Comparison of ENCODE assay signal across 13 mouse cellular contexts in genomic region chr5:145222840-145223239, GRCm38 (mm10). TPM values are rescaled to one million over a fixed set of nuclear protein-coding genes. Genes with fewer than 3 reads are reported as not detected.
DNase-seq lines count a peak whose midpoint lies in the region; ATAC-seq and TF ChIP-seq lines count a peak whose summit lies in the region.
"Had no signal": no experiment of that assay in that cellular context is flagged by ENCODE, and none has a peak within 500 bp of the region (broad histone marks: within the 10 kb centered on the region; RNA-seq: fewer than 3 reads in every experiment).

No protein-coding gene starts in this region.

- TF ChIP-seq RAD21 in MEL (IDR thresholded peaks at IDR 0.05; ENCODE audit: low read depth, low read length) = no peak

- 70% methylated on average over 5 of the region's 5 CpGs for WGBS in liver, embryonic 16.5 days (ENCODE audit: insufficient replicate concordance)
- 75% methylated on average over 5 of the region's 5 CpGs for WGBS in heart, embryonic 11.5 days (ENCODE audit: insufficient replicate concordance)

- peak overlapping the region; percentile 98 for H3K27ac ChIP-seq in MEL (ENCODE audit: control insufficient read depth, low read depth, low read length)
- peak overlapping the region; percentile 14; the same call in 1 of the 2 replicates for H3K27ac ChIP-seq in liver, embryonic 16.5 days (ENCODE audit: low read length)
- no peak overlapping the region for H3K27ac ChIP-seq in heart, embryonic 11.5 days (ENCODE audit: low read depth, low read length)
- H3K27ac ChIP-seq: heart, embryonic 10.5 days; hindbrain, embryonic 13.5 days; limb, embryonic 13.5 days; macrophage had no signal

- DNase-seq in adrenal gland, adult 2 months = peak; percentile 78
- no peak for DNase-seq in adrenal gland, adult 18-20 months (ENCODE audit: low spot score in 2 of 2)
- DNase-seq in MEL (ENCODE audit: low read depth, low spot score) = peak; percentile 88
- DNase-seq in lung, adult 18-20 months = no peak
- DNase-seq in testis, postnatal 14 days (ENCODE audit: low spot score) = no peak
- DNase-seq: layer of hippocampus, adult 9-11 months had no signal

- 0 out of 4 replicates have a peak, but pooled peaks of 1 of the 2 experiments have one; percentile 33 for TF ChIP-seq POLR2A in MEL (IDR thresholded peaks at IDR 0.05; ENCODE audit: control insufficient read depth in 1 of 2, insufficient read depth in 1 of 2, low read depth in 1 of 2, low read length in 2 of 2, poor library complexity in 1 of 2)

- H3K4me2 ChIP-seq in liver, embryonic 16.5 days (ENCODE audit: low read depth, low read length) = no peak overlapping the region
- H3K4me2 ChIP-seq in heart, embryonic 11.5 days = no peak overlapping the region
- H3K4me2 ChIP-seq: hindbrain, embryonic 13.5 days; limb, embryonic 13.5 days had no signal

- TF ChIP-seq EP300 in MEL (IDR thresholded peaks at IDR 0.05; ENCODE audit: low read depth in 1 of 2, low read length in 2 of 2) = peak; percentile 76 to 88

- H3K27me3 ChIP-seq in MEL (ENCODE audit: control insufficient read depth in 1 of 2, insufficient read depth in 2 of 2, low read length in 2 of 2) = no peaks in the 10 kb centered on the region
- no peaks in the 10 kb centered on the region for H3K27me3 ChIP-seq in liver, embryonic 16.5 days (ENCODE audit: control insufficient read depth, insufficient read depth, low read depth, low read length)
- H3K27me3 ChIP-seq in heart, embryonic 11.5 days (ENCODE audit: control insufficient read depth, insufficient read depth, low read length) = no peaks in the 10 kb centered on the region
- H3K27me3 ChIP-seq: hindbrain, embryonic 13.5 days; limb, embryonic 13.5 days had no signal

- TF ChIP-seq CTCF in MEL (IDR thresholded peaks at IDR 0.05 in 2 of 3, conservative IDR thresholded peaks at IDR 0.05 in 1 of 3; ENCODE audit: control insufficient read depth in 1 of 3, insufficient read depth in 1 of 3, low read depth in 2 of 3, low read length in 3 of 3, poor library complexity in 1 of 3, severe bottlenecking in 1 of 3) = no peak

- H3K36me3 ChIP-seq in MEL (ENCODE audit: control insufficient read depth in 1 of 2, insufficient read depth in 2 of 2, low read length in 2 of 2) = peaks cover 0 to 3% of the 10 kb centered on the region in 2 experiments; a peak in 3 of 4 replicates
- H3K36me3 ChIP-seq in liver, embryonic 16.5 days (ENCODE audit: control insufficient read depth, insufficient read depth) = peaks cover 20% of the 10 kb centered on the region; the same call in 1 of the 2 replicates
- peaks cover 30% of the 10 kb centered on the region for H3K36me3 ChIP-seq in heart, embryonic 11.5 days (ENCODE audit: control insufficient read depth, insufficient read depth, low read length)

- peak overlapping the region; percentile 64 to 76 for H3K4me3 ChIP-seq in MEL (ENCODE audit: control insufficient read depth in 1 of 2, insufficient read depth in 1 of 2, low read depth in 2 of 2, low read length in 2 of 2)
- no peak overlapping the region for H3K4me3 ChIP-seq in liver, embryonic 16.5 days (ENCODE audit: low read depth, low read length)
- no peak overlapping the region for H3K4me3 ChIP-seq in heart, embryonic 11.5 days (ENCODE audit: low read depth, low read length)
- H3K4me3 ChIP-seq: heart, embryonic 10.5 days; hindbrain, embryonic 13.5 days; limb, embryonic 13.5 days had no signal

- H3K79me2 ChIP-seq in MEL (ENCODE audit: control insufficient read depth, insufficient read depth, low read length, poor library complexity) = no peaks in the 10 kb centered on the region; the same call in 1 of the 2 replicates

- H3K4me1 ChIP-seq in MEL (ENCODE audit: control insufficient read depth in 1 of 2, insufficient read depth in 2 of 2, low read length in 2 of 2) = peaks cover 3 to 14% of the 10 kb centered on the region in 2 experiments; a peak in 2 of 4 replicates
- peaks cover 3% of the 10 kb centered on the region for H3K4me1 ChIP-seq in liver, embryonic 16.5 days (ENCODE audit: control insufficient read depth, low read depth, low read length)
- H3K4me1 ChIP-seq in heart, embryonic 11.5 days (ENCODE audit: control insufficient read depth, insufficient read depth, low read length) = no peaks in the 10 kb centered on the region
- H3K4me1 ChIP-seq: heart, embryonic 10.5 days; hindbrain, embryonic 13.5 days; limb, embryonic 13.5 days had no signal

- peak; percentile 36; the same call in 1 of the 2 replicates for ATAC-seq in common myeloid progenitor, adult 5-6 weeks (replicated peaks; ENCODE audit: low read depth, poor library complexity, severe bottlenecking)
- ATAC-seq in liver, embryonic 16.5 days (ENCODE audit: low read depth) = peak; percentile 76
- ATAC-seq in heart, embryonic 11.5 days (replicated peaks; ENCODE audit: insufficient number of reproducible peaks, low FRiP score, low TSS enrichment) = no peak

- peak overlapping the region; percentile 72 for H3K9ac ChIP-seq in MEL (ENCODE audit: control insufficient read depth, low read depth, low read length, poor library complexity, severe bottlenecking)
- no peak overlapping the region for H3K9ac ChIP-seq in liver, embryonic 16.5 days (ENCODE audit: low read depth, low read length)
- no peak overlapping the region for H3K9ac ChIP-seq in heart, embryonic 11.5 days (ENCODE audit: low read depth, low read length)
- H3K9ac ChIP-seq: hindbrain, embryonic 13.5 days; limb, embryonic 13.5 days had no signal

- H3K9me3 ChIP-seq in MEL (replicated peaks; ENCODE audit: insufficient read depth, low read length) = no peaks in the 10 kb centered on the region
- no peaks in the 10 kb centered on the region for H3K9me3 ChIP-seq in liver, embryonic 16.5 days (replicated peaks; ENCODE audit: control insufficient read depth, low read length)
- H3K9me3 ChIP-seq in heart, embryonic 11.5 days (replicated peaks; ENCODE audit: control insufficient read depth, low read length) = no peaks in the 10 kb centered on the region
- H3K9me3 ChIP-seq: heart, embryonic 10.5 days; hindbrain, embryonic 13.5 days; limb, embryonic 13.5 days had no signal

TF ChIP-seq in MEL, 35 proteins besides CTCF, POLR2A, EP300 and RAD21 (continues in another document):
- TF ChIP-seq TCF12 (IDR thresholded peaks at IDR 0.05; ENCODE audit: low read depth, low read length) = peak; percentile 62; the same call in 1 of the 2 replicates
- TF ChIP-seq TBP (IDR thresholded peaks at IDR 0.05; ENCODE audit: low read depth, low read length) = peak; percentile 15; the same call in 1 of the 2 replicates

RNA-seq across cellular contexts. Expression of gene Zfp655, which starts 8.7 kb away (rescaled TPM):
- 10 to 100 TPM; 47.0 to 56.5 TPM for total RNA-seq in adrenal gland, adult 2 months (2021)
- polyA plus RNA-seq in adrenal gland, adult 2 months (2012; rRNA removed) = 9.8 and 10.9 TPM in 2 replicates
- total RNA-seq in adrenal gland, adult 18-20 months (2021) = 10 to 100 TPM; 46.2 to 59.3 TPM
- 26.9 and 30.3 TPM in 2 replicates for total RNA-seq in MEL (2012; rRNA removed)
- 10 to 100 TPM; 25.2 to 35.3 TPM for polyA plus RNA-seq in MEL (2012; ENCODE audit: insufficient read depth in 1 of 2, insufficient read length in 2 of 2, low read depth in 1 of 2, low replicate concordance in 2 of 2, missing spikeins in 1 of 2)
- total RNA-seq in common myeloid progenitor, adult 5-6 weeks (2017) = 43.1 and 58.1 TPM in 2 replicates
- polyA plus RNA-seq in liver, embryonic 16.5 days (2015; fragmentation: Nextera tagmentation; extraction: Ambion mirVana) = 18.8 and 19.3 TPM in 2 replicates
- 33.2 and 34.1 TPM in 2 replicates for polyA plus RNA-seq in heart, embryonic 11.5 days (2014; fragmentation: Nextera tagmentation; extraction: Ambion mirVana)

RNA-seq across cellular contexts. Expression of gene Zkscan5, which starts 18.5 kb away (rescaled TPM):
- total RNA-seq in adrenal gland, adult 2 months (2021) = 10 to 100 TPM; 11.2 to 13.5 TPM
- 3.2 and 3.6 TPM in 2 replicates for polyA plus RNA-seq in adrenal gland, adult 2 months (2012; rRNA removed)
- 10 to 100 TPM in 1 of 2 experiments, 1 to 10 TPM in 1; 9.2 to 10.6 TPM for total RNA-seq in adrenal gland, adult 18-20 months (2021)
- total RNA-seq in MEL (2012; rRNA removed) = 7.8 and 8.7 TPM in 2 replicates
- 1 to 10 TPM in 1 of 2 experiments, not detected in 1; 9.8 TPM for polyA plus RNA-seq in MEL (2012; ENCODE audit: insufficient read depth in 1 of 2, insufficient read length in 2 of 2, low read depth in 1 of 2, low replicate concordance in 2 of 2, missing spikeins in 1 of 2)
- total RNA-seq in common myeloid progenitor, adult 5-6 weeks (2017) = 6.9 and 7.2 TPM in 2 replicates
- polyA plus RNA-seq in liver, embryonic 16.5 days (2015; fragmentation: Nextera tagmentation; extraction: Ambion mirVana) = 3.8 and 4.3 TPM in 2 replicates
- polyA plus RNA-seq in heart, embryonic 11.5 days (2014; fragmentation: Nextera tagmentation; extraction: Ambion mirVana) = 9.0 and 10.9 TPM in 2 replicates

RNA-seq across cellular contexts. Expression of gene Zkscan14, which starts 21.2 kb away (rescaled TPM):
- 1 to 10 TPM; 8.4 to 9.2 TPM for total RNA-seq in adrenal gland, adult 2 months (2021)
- polyA plus RNA-seq in adrenal gland, adult 2 months (2012; rRNA removed) = 1.1 and 1.2 TPM in 2 replicates
- total RNA-seq in adrenal gland, adult 18-20 months (2021) = 10 to 100 TPM in 1 of 2 experiments, 1 to 10 TPM in 1; 9.5 to 10.9 TPM
- total RNA-seq in MEL (2012; rRNA removed) = 6.7 and 7.1 TPM in 2 replicates
- polyA plus RNA-seq in MEL (2012; ENCODE audit: insufficient read depth in 1 of 2, insufficient read length in 2 of 2, low read depth in 1 of 2, low replicate concordance in 2 of 2, missing spikeins in 1 of 2) = 1 to 10 TPM in 1 of 2 experiments, not detected in 1; 7.5 TPM
- 21.9 and 22.0 TPM in 2 replicates for total RNA-seq in common myeloid progenitor, adult 5-6 weeks (2017)
- polyA plus RNA-seq in liver, embryonic 16.5 days (2015; fragmentation: Nextera tagmentation; extraction: Ambion mirVana) = 6.9 and 7.9 TPM in 2 replicates
- polyA plus RNA-seq in heart, embryonic 11.5 days (2014; fragmentation: Nextera tagmentation; extraction: Ambion mirVana) = 6.5 and 7.4 TPM in 2 replicates

RNA-seq across cellular contexts. Expression of gene Atp5j2, which starts 31.0 kb away (rescaled TPM):
- total RNA-seq in adrenal gland, adult 2 months (2021) = 100 to 1,000 TPM; 500 to 593 TPM
- polyA plus RNA-seq in adrenal gland, adult 2 months (2012; rRNA removed) = 43.5 and 53.7 TPM in 2 replicates
- total RNA-seq in adrenal gland, adult 18-20 months (2021) = 100 to 1,000 TPM; 493 to 672 TPM
- 493 and 517 TPM in 2 replicates for total RNA-seq in MEL (2012; rRNA removed)
- 100 to 1,000 TPM; 543 to 733 TPM for polyA plus RNA-seq in MEL (2012; ENCODE audit: insufficient read depth in 1 of 2, insufficient read length in 2 of 2, low read depth in 1 of 2, low replicate concordance in 2 of 2, missing spikeins in 1 of 2)
- total RNA-seq in common myeloid progenitor, adult 5-6 weeks (2017) = 130 and 141 TPM in 2 replicates
- polyA plus RNA-seq in liver, embryonic 16.5 days (2015; fragmentation: Nextera tagmentation; extraction: Ambion mirVana) = 454 and 484 TPM in 2 replicates
- 928 and 936 TPM in 2 replicates for polyA plus RNA-seq in heart, embryonic 11.5 days (2014; fragmentation: Nextera tagmentation; extraction: Ambion mirVana)

RNA-seq across cellular contexts. Expression of gene Cpsf4, which starts 55.8 kb away (rescaled TPM):
- total RNA-seq in adrenal gland, adult 2 months (2021) = 10 to 100 TPM; 19.8 to 20.1 TPM
- polyA plus RNA-seq in adrenal gland, adult 2 months (2012; rRNA removed) = 15.2 and 16.8 TPM in 2 replicates
- total RNA-seq in adrenal gland, adult 18-20 months (2021) = 10 to 100 TPM; 19.9 to 22.5 TPM
- total RNA-seq in MEL (2012; rRNA removed) = 72.0 and 75.3 TPM in 2 replicates
- 10 to 100 TPM in 1 of 2 experiments, not detected in 1; 88.2 TPM for polyA plus RNA-seq in MEL (2012; ENCODE audit: insufficient read depth in 1 of 2, insufficient read length in 2 of 2, low read depth in 1 of 2, low replicate concordance in 2 of 2, missing spikeins in 1 of 2)
- total RNA-seq in common myeloid progenitor, adult 5-6 weeks (2017) = 38.3 and 45.7 TPM in 2 replicates
- 22.7 and 24.0 TPM in 2 replicates for polyA plus RNA-seq in liver, embryonic 16.5 days (2015; fragmentation: Nextera tagmentation; extraction: Ambion mirVana)
- polyA plus RNA-seq in heart, embryonic 11.5 days (2014; fragmentation: Nextera tagmentation; extraction: Ambion mirVana) = 15.1 and 17.2 TPM in 2 replicates

Comparison
In these comparisons a context has a peak if more than half of its experiments do, and no peak if none do; other contexts are left out.
1. DNase-seq: peak in adrenal gland, adult 2 months (single experiment) and MEL (single experiment); none in adrenal gland, adult 18-20 months (0 of 2), lung, adult 18-20 months (0 of 2) and testis, postnatal 14 days (single experiment).
2. H3K4me3 ChIP-seq: peak in MEL (2 of 2); none in liver, embryonic 16.5 days (single experiment) and heart, embryonic 11.5 days (single experiment).